Mouse (Mus musculus) hindbrain, embryonic 10.5 days (tissue): ENCODE measurements at regions not wholly inside any gene's neighbourhood (a gene's known extent, or its start where the extent isn't known, plus 50 kb on each side); places are given as distances from the start of the nearest gene placed in this dataset.
"Not testable (repeated sequence)": the region's sequence is repeated elsewhere in the genome, so short reads cannot be mapped to it uniquely, and the experiment has no call there.

Experiments used
- DNase-seq: peaks from one replicate; pipeline ENCODE4 v3.0.0-alpha.2; 2017; ENCODE audit warnings: low spot score
- H3K27ac ChIP-seq: fragments of 300-500 bp; sonication (generic); 2 replicates; pipeline ENCODE4 v1.5.1; 2016; ENCODE audit warnings: mild to moderate bottlenecking, moderate library complexity
- H3K27me3 ChIP-seq: fragments of 300-500 bp; sonication (generic); 2 replicates; pipeline ENCODE4 v1.6.1; 2016; ENCODE audit warnings: mild to moderate bottlenecking; ENCODE audit not compliant: poor library complexity, insufficient read depth, severe bottlenecking
- H3K36me3 ChIP-seq: fragments of 300-500 bp; sonication (generic); 2 replicates; pipeline ENCODE4 v1.6.1; 2016; ENCODE audit warnings: mild to moderate bottlenecking, moderate library complexity
- H3K4me1 ChIP-seq: fragments of 300-500 bp; sonication (generic); replicated peaks from 2 replicates; pipeline ENCODE4 v1.6.1; 2016; ENCODE audit warnings: mild to moderate bottlenecking
- H3K4me3 ChIP-seq: fragments of 300-500 bp; sonication (generic); 2 replicates; pipeline ENCODE4 v1.5.1; 2016; ENCODE audit warnings: mild to moderate bottlenecking, moderate library complexity
- H3K9me3 ChIP-seq: fragments of 300-500 bp; sonication (generic); 2 replicates; pipeline ENCODE4 v1.6.1; 2016; ENCODE audit warnings: mild to moderate bottlenecking, moderate library complexity
- WGBS: fragments of 180-500 bp; shearing (Covaris S2); methylation state at CpG from one replicate; pipeline ENCODE4 v1.1.7; 2016; 5-methylcytosine and 5-hydroxymethylcytosine counted together

DNA sequence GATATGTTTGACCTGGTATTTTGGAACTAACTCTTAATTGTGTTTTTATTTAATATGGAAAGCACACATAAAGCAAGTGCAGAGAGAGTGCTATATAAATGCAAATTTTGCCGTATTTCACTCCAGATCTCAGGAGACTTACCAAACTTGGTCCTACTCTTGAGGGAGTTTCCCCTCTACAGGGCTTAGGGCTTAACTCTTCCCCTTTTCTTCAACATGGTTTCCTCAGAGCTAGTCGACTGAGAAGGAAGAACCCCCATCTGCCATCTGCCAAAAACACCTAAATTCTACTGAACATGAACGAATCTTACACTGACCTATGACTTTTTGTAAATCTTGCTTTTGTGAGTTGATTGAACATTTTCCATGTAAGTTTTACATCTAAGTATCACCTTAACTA is 122.8 kb upstream of the Nebl start:
- 51% methylated on average over 3 of the region's 3 CpGs for WGBS
- no peak overlapping the region for H3K27ac ChIP-seq
- H3K4me1 ChIP-seq: peaks cover 19% of the 10 kb centered on the region
- H3K27me3 ChIP-seq: no peaks in the 10 kb centered on the region
- no peak overlapping the region for H3K4me3 ChIP-seq
- DNase-seq: no peak
- H3K36me3 ChIP-seq: no peaks in the 10 kb centered on the region
- no peaks in the 10 kb centered on the region for H3K9me3 ChIP-seq

DNA sequence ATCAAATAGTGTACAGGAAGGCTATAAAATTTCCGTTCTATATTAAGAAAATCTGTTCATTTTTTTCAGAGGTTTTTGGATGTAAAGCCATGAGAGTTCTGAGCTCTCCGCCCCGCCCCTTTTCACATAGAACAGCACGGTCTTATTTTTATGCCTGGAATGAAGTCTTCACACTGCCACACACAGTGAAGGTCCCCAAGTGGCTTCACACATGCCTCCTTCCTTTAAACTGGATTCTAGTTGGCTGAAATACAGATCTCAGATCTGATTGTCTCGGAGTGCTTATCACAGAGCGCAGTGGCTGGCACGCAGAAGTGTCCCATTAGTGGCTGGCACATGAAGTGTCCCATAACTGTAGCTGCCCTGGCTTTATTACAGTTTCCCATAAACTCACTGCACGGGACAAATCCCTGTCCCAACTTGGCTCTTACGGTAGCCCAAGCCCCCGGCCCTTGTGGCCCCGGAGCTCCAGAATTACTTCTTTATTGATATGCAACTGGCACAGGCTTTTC is 122.3 kb upstream of the Nebl start:
- Histone ChIP-seq H3K36me3 (no peaks in the 10 kb centered on the region), H3K4me3 (peak overlapping the region; percentile 45), H3K27ac (peak overlapping the region; percentile 72; the same call in 1 of the 2 replicates), H3K9me3 (no peaks in the 10 kb centered on the region), H3K4me1 (peaks cover 19% of the 10 kb centered on the region), H3K27me3 (no peaks in the 10 kb centered on the region)
- 32% methylated on average over 11 of the region's 11 CpGs for WGBS
- no peak for DNase-seq

DNA sequence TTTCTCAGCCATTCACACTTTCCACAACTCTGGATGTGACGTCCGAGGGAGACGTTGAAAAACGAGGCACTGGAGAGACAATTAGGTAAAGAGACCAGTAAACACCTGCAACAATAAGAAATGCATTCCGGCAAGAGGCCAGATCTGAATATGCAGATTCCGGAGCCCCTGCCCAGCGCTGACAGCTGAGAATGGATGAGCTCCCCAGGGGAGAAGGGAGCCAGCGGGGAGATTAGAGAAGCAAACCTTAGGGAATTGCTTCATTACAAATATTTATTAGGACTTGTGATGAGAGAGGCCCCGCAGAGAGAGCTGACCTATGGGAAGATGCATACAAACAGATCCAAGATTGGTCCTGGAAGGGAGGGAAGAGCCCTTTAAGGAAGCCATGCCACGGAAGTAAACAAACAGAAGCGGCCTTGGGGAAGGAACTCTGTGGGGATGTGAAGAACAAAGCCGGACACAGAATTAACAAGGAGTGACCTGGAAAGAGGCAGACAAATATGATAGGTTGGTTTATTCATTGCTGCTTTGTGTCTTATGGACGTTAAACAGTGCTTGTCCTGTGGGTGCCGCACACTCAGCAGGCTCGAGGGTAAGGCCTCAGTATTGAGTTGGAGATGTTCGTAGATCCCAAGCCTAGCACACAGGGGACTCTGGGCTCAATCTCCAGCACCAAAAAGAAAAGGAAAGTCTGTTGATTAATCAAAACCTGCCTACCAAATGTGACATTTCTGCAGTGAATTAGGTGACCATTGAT is 121.7 kb upstream of the Nebl start:
- H3K9me3 ChIP-seq: no peaks in the 10 kb centered on the region
- no peaks in the 10 kb centered on the region for H3K27me3 ChIP-seq
- 4% methylated on average over 16 of the region's 16 CpGs for WGBS
- no peaks in the 10 kb centered on the region for H3K36me3 ChIP-seq
- peak overlapping the region; percentile 72 for H3K27ac ChIP-seq
- peak overlapping the region; percentile 45 for H3K4me3 ChIP-seq
- DNase-seq: peak; percentile 33
- H3K4me1 ChIP-seq: peaks cover 19% of the 10 kb centered on the region

DNA sequence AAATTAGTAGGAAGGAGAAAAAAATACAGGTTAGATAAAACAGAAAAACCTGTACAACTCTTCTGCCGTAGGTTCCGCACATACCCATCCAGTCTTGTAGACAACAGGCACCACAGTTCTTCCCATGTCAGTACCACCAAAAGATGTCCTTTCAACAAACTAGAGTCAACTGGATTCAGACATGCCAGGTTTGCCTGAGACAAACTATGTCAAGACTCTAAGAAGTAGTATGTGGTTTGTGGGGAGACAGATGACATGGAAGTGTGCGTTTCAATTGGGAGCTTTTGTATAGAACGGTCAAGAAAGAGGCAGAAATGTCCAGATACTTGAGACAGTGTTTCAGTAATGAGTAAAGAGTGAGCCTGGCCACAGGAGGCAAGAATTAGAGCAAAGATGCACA is 119.5 kb upstream of the Nebl start:
- H3K27ac ChIP-seq: no peak overlapping the region
- DNase-seq: no peak
- no peaks in the 10 kb centered on the region for H3K27me3 ChIP-seq
- WGBS: 91% methylated on average over 4 of the region's 4 CpGs
- no peak overlapping the region for H3K4me3 ChIP-seq
- H3K9me3 ChIP-seq: no peaks in the 10 kb centered on the region
- H3K36me3 ChIP-seq: no peaks in the 10 kb centered on the region
- peaks cover 19% of the 10 kb centered on the region for H3K4me1 ChIP-seq

DNA sequence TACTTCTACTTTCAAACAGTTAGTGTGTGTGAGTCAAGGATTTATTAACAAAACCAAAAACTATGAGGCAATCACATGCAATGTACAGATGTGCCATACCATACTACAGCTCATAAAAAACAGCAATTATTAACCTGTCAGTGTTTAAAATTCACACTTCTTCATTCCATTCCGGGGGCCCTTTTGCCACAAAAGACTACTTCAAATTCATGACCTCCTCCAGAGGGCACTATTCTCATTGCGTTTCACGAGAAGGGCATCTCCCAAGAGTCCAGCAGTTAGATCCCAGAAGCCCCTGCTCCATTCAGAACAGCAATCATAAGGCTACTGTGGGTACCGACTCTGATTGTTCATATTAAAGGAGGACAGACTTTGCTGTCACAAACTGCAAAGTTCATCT is 118.0 kb upstream of the Nebl start:
- no peak for DNase-seq
- Histone ChIP-seq H3K4me3 (no peak overlapping the region), H3K4me1 (peaks cover 17% of the 10 kb centered on the region), H3K27ac (no peak overlapping the region), H3K36me3 (no peaks in the 10 kb centered on the region), H3K9me3 (no peaks in the 10 kb centered on the region), H3K27me3 (no peaks in the 10 kb centered on the region)
- WGBS: 39% methylated on average over 4 of the region's 4 CpGs

DNA sequence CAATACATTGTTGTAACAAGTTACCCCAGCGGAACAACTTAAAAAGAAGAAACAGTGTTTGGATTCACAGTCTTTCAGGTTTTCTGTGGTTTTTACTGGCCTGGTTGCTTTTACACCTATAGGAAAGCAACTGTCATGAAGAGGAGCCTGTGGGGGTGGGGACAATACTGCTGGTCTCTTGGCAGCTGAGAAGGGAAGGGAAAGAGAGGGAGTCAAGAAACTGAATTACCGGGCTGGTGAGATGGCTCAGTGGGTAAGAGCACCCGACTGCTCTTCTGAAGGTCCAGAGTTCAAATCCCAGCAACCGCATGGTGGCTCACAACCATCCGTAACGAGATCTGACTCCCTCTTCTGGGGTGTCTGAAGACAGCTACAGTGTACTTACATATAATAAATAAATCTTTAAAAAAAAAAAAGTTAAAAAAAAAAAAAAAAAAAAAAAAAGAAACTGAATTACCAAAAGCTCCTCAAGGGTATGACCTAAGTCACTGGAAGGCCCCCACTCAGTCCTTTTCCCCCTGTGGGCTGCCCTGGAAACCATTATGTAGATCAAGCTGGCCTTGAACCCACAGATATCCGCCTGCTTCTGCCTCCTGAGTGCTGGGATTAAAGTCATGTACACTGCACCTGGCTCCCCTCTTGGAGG is 114.3 kb upstream of the Nebl start:
- not testable (repeated sequence) for H3K4me1 ChIP-seq, DNase-seq, H3K27me3 ChIP-seq, H3K27ac ChIP-seq, H3K9me3 ChIP-seq, H3K36me3 ChIP-seq, H3K4me3 ChIP-seq
- 78% methylated on average over 7 of the region's 7 CpGs for WGBS

DNA sequence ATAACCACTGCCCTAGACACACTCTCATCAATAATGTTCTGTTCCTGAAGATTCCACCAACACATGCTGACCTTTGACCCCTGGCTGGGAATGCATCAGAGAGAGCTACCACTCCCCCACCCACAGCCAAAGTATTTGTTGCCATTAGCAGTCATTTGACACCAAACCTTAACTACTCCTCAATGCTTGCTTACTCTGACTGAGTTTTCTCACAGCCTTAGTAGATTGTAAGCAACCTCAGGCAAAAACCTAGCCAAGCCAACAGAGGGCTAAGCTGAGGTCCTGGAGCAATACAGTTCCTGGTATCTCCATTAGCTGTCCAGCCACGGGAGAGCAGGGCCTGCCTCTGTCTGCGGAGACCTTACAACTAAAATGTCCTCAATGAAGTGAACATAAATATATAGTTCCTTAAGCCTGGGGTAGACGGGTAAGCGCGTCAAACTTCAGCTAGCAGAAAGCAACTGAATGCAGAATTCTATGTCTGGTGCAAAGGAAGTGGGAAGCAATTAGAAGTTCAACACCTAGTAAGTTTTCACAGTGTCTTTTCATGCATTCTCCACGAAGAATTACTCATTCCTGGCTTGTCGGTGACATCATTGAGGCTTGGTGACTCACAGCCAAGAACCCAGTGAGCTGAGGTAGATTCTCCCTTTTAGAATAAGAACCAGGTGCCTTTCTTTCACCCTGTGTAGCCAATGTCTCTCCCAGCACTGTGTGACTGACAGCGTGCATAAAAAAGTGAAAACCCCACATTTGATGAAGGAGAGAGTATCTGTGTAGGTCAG is 113.6 kb upstream of the Nebl start:
- no peak overlapping the region for H3K4me3 ChIP-seq
- peaks cover 12% of the 10 kb centered on the region for H3K4me1 ChIP-seq
- no peak for DNase-seq
- no peaks in the 10 kb centered on the region for H3K27me3 ChIP-seq
- no peak overlapping the region for H3K27ac ChIP-seq
- no peaks in the 10 kb centered on the region for H3K36me3 ChIP-seq
- no peaks in the 10 kb centered on the region for H3K9me3 ChIP-seq
- 80% methylated on average over 8 of the region's 8 CpGs for WGBS

DNA sequence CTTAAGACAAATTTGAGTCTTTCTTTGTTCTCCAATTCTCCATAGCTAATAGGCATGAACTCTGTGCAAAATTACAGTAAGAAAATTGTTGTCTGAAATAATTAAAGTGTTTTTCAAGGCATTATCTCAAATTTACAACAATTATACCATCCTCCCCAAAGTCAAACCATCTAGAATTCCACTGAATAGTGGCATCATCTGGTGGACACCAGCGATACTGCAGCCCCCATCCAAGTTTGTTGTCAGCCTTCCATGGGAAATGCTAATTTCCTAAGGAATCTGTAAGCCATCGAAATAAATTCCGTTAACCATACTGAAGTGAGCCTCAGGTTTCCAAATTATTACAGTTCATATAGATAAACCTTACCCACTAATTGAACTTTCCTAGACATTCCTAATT is 110.7 kb upstream of the Nebl start:
- peaks cover 39% of the 10 kb centered on the region for H3K4me1 ChIP-seq
- no peak overlapping the region for H3K27ac ChIP-seq
- peak; percentile 37 for DNase-seq
- 0 out of 2 replicates have a peak, but pooled peaks cover under 1% of the 10 kb centered on the region for H3K27me3 ChIP-seq
- H3K4me3 ChIP-seq: no peak overlapping the region
- H3K9me3 ChIP-seq: no peaks in the 10 kb centered on the region
- WGBS: 50% methylated on average over 3 of the region's 3 CpGs
- no peaks in the 10 kb centered on the region for H3K36me3 ChIP-seq

DNA sequence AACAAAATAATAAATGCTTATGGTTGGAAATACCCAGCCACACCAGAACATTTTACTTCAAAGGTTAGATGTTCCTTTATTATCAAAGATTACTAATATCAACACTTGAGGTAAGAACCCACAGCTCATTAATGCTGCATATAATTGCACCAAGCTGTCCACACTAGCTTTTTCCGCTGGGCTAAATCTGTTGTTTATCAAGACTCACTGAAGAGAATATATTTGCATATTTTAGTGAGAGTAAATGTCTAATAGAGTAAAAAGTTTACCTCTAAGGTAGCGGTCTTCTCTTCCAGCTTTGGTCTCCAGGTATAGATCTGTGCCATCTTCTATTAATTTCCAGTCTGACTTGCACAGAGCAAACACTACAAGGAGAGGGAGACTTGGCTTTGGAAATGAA is 110.3 kb upstream of the Nebl start:
- Histone ChIP-seq H3K4me1 (peaks cover 39% of the 10 kb centered on the region), H3K9me3 (no peaks in the 10 kb centered on the region), H3K27me3 (peaks cover 4% of the 10 kb centered on the region), H3K4me3 (no peak overlapping the region), H3K27ac (no peak overlapping the region), H3K36me3 (no peaks in the 10 kb centered on the region)
- no peak for DNase-seq
- WGBS: 78% methylated on average over 2 of the region's 2 CpGs

DNA sequence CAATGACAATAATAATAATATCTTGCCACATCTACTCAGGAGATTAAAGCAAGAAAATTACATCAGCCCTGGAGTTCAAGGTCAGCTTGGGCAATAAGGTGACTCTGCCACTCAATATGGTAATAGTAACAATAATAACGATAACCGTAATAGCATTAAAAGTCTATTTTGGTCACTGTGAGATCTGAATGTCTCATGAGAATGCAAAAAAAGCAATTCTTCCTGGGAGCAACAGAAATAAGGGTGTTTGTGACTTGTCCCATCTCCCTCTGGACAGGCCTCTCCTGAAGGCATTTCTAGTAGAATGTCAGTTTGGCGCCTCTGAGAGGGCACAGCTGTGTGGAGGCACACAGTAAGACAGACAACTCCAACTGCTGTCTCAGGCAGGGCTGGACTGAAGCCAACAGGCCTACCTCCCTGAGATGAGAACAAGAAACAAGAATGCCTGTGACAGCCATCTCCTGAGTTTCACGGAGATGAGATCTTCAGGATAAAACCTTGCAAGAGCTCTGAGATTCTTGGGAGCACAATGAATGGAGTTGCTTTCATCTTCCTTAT is 109.8 kb upstream of the Nebl start:
- Histone ChIP-seq H3K27ac (no peak overlapping the region), H3K9me3 (no peaks in the 10 kb centered on the region), H3K4me1 (peaks cover 39% of the 10 kb centered on the region), H3K27me3 (peaks cover 8% of the 10 kb centered on the region), H3K4me3 (no peak overlapping the region), H3K36me3 (no peaks in the 10 kb centered on the region)
- no peak for DNase-seq
- WGBS: 85% methylated on average over 4 of the region's 4 CpGs

DNA sequence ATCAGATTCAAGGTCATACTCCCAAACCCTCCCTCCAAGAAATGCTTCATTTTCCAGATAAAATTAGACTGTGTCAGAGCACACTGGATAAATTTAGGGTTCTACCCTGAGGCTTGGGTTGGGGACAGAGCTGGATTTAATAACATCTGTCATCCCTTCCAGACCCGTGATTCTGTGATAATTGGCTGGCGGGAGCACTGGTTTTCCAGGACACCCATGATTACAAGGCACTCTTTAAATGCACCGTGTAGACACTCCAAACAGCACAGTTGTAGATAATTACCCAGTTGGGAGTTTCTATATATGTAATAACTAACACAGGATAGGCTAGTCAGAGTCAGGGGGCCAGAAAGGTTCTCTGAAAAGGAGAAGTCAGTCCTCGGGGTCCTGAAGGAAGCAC is 108.4 kb upstream of the Nebl start:
- H3K4me1 ChIP-seq: peaks cover 39% of the 10 kb centered on the region
- peak overlapping the region; percentile 88 for H3K27ac ChIP-seq
- 69% methylated on average over 4 of the region's 4 CpGs for WGBS
- DNase-seq: no peak
- peaks cover 8% of the 10 kb centered on the region for H3K27me3 ChIP-seq
- H3K9me3 ChIP-seq: peaks cover 6% of the 10 kb centered on the region; the same call in 1 of the 2 replicates
- H3K4me3 ChIP-seq: no peak overlapping the region
- no peaks in the 10 kb centered on the region for H3K36me3 ChIP-seq

DNA sequence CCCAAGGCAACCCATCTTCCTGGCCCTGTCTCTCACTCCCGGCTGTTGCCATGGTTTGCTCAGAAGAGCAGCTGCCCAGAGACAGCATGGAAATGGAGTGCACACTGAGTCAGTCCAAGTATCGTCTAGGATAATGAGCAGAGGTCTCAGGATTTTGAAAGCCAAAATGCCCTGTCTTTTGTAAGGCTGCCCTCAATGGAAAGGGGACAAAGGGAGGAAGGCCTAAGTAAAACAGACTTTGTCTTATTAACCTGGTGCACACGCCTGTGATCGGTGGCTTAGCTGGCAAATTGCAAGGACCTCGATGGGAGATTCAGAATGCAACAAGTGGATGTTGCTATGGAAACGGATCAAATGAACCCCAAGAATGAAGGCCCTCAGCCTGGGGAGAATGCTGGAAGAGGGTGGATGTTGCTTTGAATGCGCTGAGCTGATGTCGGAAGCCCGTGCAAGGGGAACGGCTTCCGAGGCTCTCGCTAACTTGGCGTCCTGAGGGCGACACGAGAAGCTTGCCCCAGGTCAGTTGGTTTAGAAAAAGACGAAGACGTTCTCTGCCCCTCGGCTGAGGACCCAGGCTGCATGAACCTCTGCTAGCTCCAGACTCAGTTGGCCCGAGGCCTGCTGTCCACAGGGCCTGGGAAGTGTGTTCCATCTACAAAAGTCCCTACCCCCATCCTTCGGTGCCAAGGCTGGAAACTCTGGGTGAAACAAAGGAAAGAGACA is 107.8 kb upstream of the Nebl start:
- Histone ChIP-seq H3K4me3 (peak overlapping the region; percentile 34), H3K36me3 (no peaks in the 10 kb centered on the region), H3K9me3 (peaks cover 6% of the 10 kb centered on the region; the same call in 1 of the 2 replicates), H3K4me1 (peaks cover 39% of the 10 kb centered on the region), H3K27me3 (peaks cover 8% of the 10 kb centered on the region), H3K27ac (peak overlapping the region; percentile 88)
- WGBS: 37% methylated on average over 20 of the region's 20 CpGs
- DNase-seq: peak; percentile 69
